Comparison of ENCODE assay signal across 14 mouse cellular contexts in genomic region chr10:68230653-68231384, GRCm38 (mm10). TPM values are rescaled to one million over a fixed set of nuclear protein-coding genes. Genes with fewer than 3 reads are reported as not detected.
DNase-seq lines count a peak whose midpoint lies in the region; ATAC-seq and TF ChIP-seq lines count a peak whose summit lies in the region.
"Had no signal": no experiment of that assay in that cellular context is flagged by ENCODE, and none has a peak within 500 bp of the region (broad histone marks: within the 10 kb centered on the region; RNA-seq: fewer than 3 reads in every experiment).

No protein-coding gene starts in this region.

- H3K27ac ChIP-seq in heart, embryonic 15.5 days, result no peak overlapping the region
- peak overlapping the region; percentile 59 for H3K27ac ChIP-seq in lung, postnatal 0 days (ENCODE audit: low read length)
- H3K27ac ChIP-seq in liver, embryonic 15.5 days (replicated peaks), result peak overlapping the region; percentile 67
- H3K27ac ChIP-seq: hindbrain, embryonic 13.5 days; midbrain, embryonic 12.5 days had no signal

- DNase-seq in heart, postnatal 4 days, result no peak
- DNase-seq in lung, postnatal 0 days (ENCODE audit: low spot score), result no peak
- DNase-seq in lung, postnatal 14 days, result no peak
- no peak for DNase-seq in spleen, postnatal 36 days (ENCODE audit: low spot score in 2 of 2)
- DNase-seq in adipocyte (ENCODE audit: low spot score), result no peak
- DNase-seq: adrenal gland, postnatal 36 days; cerebellum, postnatal 14 days; gastrocnemius, postnatal 25 days; lung, adult 18-20 months; right cerebral cortex, postnatal 14 days had no signal

- peak overlapping the region; percentile 24; the same call in 1 of the 2 replicates for H3K4me2 ChIP-seq in heart, embryonic 15.5 days
- peak overlapping the region; percentile 39 for H3K4me2 ChIP-seq in lung, postnatal 0 days (replicated peaks; ENCODE audit: low read depth, low read length)
- 0 out of 2 replicates have a peak overlapping the region, but pooled peaks have one; percentile 20 for H3K4me2 ChIP-seq in liver, embryonic 15.5 days
- H3K4me2 ChIP-seq: hindbrain, embryonic 13.5 days; midbrain, embryonic 12.5 days had no signal

- no peak for ATAC-seq in heart, embryonic 15.5 days (replicated peaks; ENCODE audit: insufficient number of reproducible peaks, insufficient read depth, low FRiP score, low read depth)
- no peak for ATAC-seq in lung, postnatal 0 days
- ATAC-seq in liver, embryonic 15.5 days (ENCODE audit: insufficient read depth), result no peak

- H3K27me3 ChIP-seq in heart, embryonic 15.5 days, result no peaks in the 10 kb centered on the region
- no peaks in the 10 kb centered on the region for H3K27me3 ChIP-seq in lung, postnatal 0 days (replicated peaks; ENCODE audit: insufficient read depth, low read length)
- no peaks in the 10 kb centered on the region for H3K27me3 ChIP-seq in liver, embryonic 15.5 days
- H3K27me3 ChIP-seq: hindbrain, embryonic 13.5 days; midbrain, embryonic 12.5 days had no signal

- TF ChIP-seq EP300 in lung, postnatal 0 days (IDR thresholded peaks at IDR 0.05), result no peak

- no peak overlapping the region for H3K4me3 ChIP-seq in heart, embryonic 15.5 days
- H3K4me3 ChIP-seq in lung, postnatal 0 days (ENCODE audit: low read depth, low read length), result no peak overlapping the region
- H3K4me3 ChIP-seq in liver, embryonic 15.5 days (replicated peaks), result no peak overlapping the region
- H3K4me3 ChIP-seq: hindbrain, embryonic 13.5 days; midbrain, embryonic 12.5 days had no signal

- peaks cover 22% of the 10 kb centered on the region for H3K4me1 ChIP-seq in heart, embryonic 15.5 days (replicated peaks)
- no peaks in the 10 kb centered on the region for H3K4me1 ChIP-seq in lung, postnatal 0 days (ENCODE audit: insufficient read depth, low read depth, low read length)
- peaks cover 6% of the 10 kb centered on the region; the same call in 1 of the 2 replicates for H3K4me1 ChIP-seq in liver, embryonic 15.5 days (replicated peaks)
- H3K4me1 ChIP-seq: hindbrain, embryonic 13.5 days; midbrain, embryonic 12.5 days had no signal

- 68% methylated on average over 13 of the region's 13 CpGs for WGBS in heart, embryonic 15.5 days
- WGBS in lung, postnatal 0 days, result 53% methylated on average over 13 of the region's 13 CpGs
- WGBS in liver, embryonic 15.5 days (ENCODE audit: insufficient replicate concordance), result 69% methylated on average over 13 of the region's 13 CpGs

- H3K9ac ChIP-seq in heart, embryonic 15.5 days, result no peak overlapping the region
- no peak overlapping the region for H3K9ac ChIP-seq in lung, postnatal 0 days (replicated peaks; ENCODE audit: low read depth)
- H3K9ac ChIP-seq in liver, embryonic 15.5 days, result no peak overlapping the region
- H3K9ac ChIP-seq: hindbrain, embryonic 13.5 days; midbrain, embryonic 12.5 days had no signal

- no peaks in the 10 kb centered on the region for H3K9me3 ChIP-seq in heart, embryonic 15.5 days (replicated peaks)
- H3K9me3 ChIP-seq in lung, postnatal 0 days (ENCODE audit: low read length), result no peaks in the 10 kb centered on the region
- no peaks in the 10 kb centered on the region for H3K9me3 ChIP-seq in liver, embryonic 15.5 days (replicated peaks)
- H3K9me3 ChIP-seq: hindbrain, embryonic 13.5 days; midbrain, embryonic 12.5 days had no signal

- TF ChIP-seq CTCF in lung, postnatal 0 days (IDR thresholded peaks at IDR 0.05), result no peak

- H3K36me3 ChIP-seq in heart, embryonic 15.5 days, result peaks cover 9% of the 10 kb centered on the region; the same call in 1 of the 2 replicates
- no peaks in the 10 kb centered on the region for H3K36me3 ChIP-seq in lung, postnatal 0 days (ENCODE audit: insufficient read depth, low read length)
- H3K36me3 ChIP-seq in liver, embryonic 15.5 days (replicated peaks), result no peaks in the 10 kb centered on the region
- H3K36me3 ChIP-seq: midbrain, embryonic 12.5 days had no signal

RNA-seq across cellular contexts. Expression of gene Arid5b, which starts 47.7 kb away (rescaled TPM):
- polyA plus RNA-seq in heart, embryonic 15.5 days (2015; fragmentation: Nextera tagmentation; extraction: Ambion mirVana), result 21.5 and 22.7 TPM in 2 replicates
- total RNA-seq in heart, postnatal 4 days (2021), result 10 to 100 TPM; 24.1 to 24.8 TPM
- 42.8 and 50.8 TPM in 2 replicates for polyA plus RNA-seq in lung, postnatal 0 days (2015; fragmentation: Nextera tagmentation; extraction: Ambion mirVana)
- polyA plus RNA-seq in liver, embryonic 15.5 days (2015; fragmentation: Nextera tagmentation; extraction: Ambion mirVana), result 5.8 and 7.3 TPM in 2 replicates
